Mouse (Mus musculus): Measurements from ENCODE around the gene Rasef.

DNA sequence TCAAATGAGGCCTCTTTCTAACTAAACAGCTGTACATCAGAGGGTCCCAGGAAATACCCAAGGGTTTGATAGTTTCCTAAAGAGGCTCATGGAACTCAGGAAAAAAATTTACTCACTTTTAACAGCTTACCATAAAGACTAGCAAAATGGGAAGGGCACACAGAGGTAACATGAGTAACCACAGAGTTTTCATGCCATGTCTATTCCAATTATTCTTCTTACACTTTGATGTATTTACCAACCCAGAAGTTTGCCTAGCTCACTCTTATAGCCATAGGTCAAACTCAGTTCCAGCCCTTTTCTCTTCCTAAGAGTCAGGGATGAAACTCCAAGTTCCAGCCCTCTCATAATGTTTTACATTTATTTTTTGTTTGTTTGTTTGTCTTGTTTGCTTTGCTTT lies 18.8 kb downstream of the Rasef start:
- no peak for TF ChIP-seq CTCF (IDR thresholded peaks at IDR 0.05; ENCODE audit: borderline replicate concordance, control insufficient read depth, extremely low read depth, insufficient read depth, low read length, poor library complexity)
- TF ChIP-seq POLR2A (IDR thresholded peaks at IDR 0.05; ENCODE audit: control insufficient read depth, extremely low read depth, insufficient read depth, low read length, poor library complexity) = no peak
